Mouse (Mus musculus): ENCODE measurements around the gene Ggt1.

- TF ChIP-seq CTCF (conservative IDR thresholded peaks at IDR 0.05; ENCODE audit: low read length) (no peak), POU5F1 (IDR thresholded peaks at IDR 0.05; ENCODE audit: borderline replicate concordance, low read length) (no peak), NANOG (IDR thresholded peaks at IDR 0.05; ENCODE audit: borderline replicate concordance, low read length) (no peak)
Measured at GRCm38 (mm10) chr10:75559676-75560548, 1.5 kb upstream of the Ggt1 start, which contains the start of gene Lrrc75b.
